24 mouse cellular contexts compared by ENCODE assay signal in the genomic region with DNA sequence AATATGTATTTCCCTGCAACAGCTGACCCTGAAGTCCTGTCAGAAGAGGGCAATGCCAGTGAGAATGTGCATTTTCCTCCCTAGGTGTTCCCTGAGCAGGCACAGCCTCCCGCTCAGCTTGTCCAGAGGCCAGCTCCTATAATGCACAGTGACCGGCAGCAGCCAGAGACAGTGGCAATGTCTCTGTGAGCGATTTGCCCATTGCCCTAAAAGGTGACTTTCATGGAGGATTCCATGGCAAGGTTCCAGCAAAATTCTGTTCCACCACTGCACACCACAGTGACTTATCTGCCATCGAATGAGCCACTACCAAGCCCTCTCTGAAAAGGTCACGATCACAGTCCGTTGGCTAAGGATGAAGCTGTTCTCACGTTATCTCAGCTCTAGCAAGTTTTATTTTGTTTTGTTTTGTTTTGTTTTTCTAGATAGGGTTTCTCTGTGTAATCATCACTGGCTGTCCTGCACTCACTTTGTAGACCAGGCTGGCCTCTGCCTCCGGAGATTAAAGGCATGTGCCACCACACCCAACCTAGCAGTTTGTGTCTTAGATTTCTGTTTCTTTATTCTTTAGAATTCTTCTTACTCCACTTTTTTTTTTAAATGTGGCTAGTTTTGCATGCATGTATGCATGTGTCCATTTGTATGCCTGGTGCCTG. TPM values are rescaled to one million over a fixed set of nuclear protein-coding genes. Genes with fewer than 3 reads are reported as not detected.
A peak's percentile ranks its signal among the peaks of the same experiment; 100 is the strongest.
DNase-seq lines count a peak whose midpoint lies in the region; ATAC-seq and TF ChIP-seq lines count a peak whose summit lies in the region.
"Had no signal": no experiment of that assay in that cellular context is flagged by ENCODE, and none has a peak within 500 bp of the region (broad histone marks: within the 10 kb centered on the region; RNA-seq: fewer than 3 reads in every experiment).

No protein-coding gene starts in this region.

- H3K4me3 ChIP-seq in kidney, embryonic 14.5 days (ENCODE audit: low read length): no peak overlapping the region
- no peak overlapping the region for H3K4me3 ChIP-seq in liver, embryonic 11.5 days (ENCODE audit: low read depth, low read length)
- no peak overlapping the region for H3K4me3 ChIP-seq in liver, postnatal 0 days (ENCODE audit: low read depth, low read length)
- H3K4me3 ChIP-seq: forebrain, embryonic 13.5 days; heart, embryonic 10.5 days; limb, embryonic 10.5 days; midbrain, embryonic 12.5 days; neural tube, embryonic 15.5 days had no signal

- no peaks in the 10 kb centered on the region for H3K36me3 ChIP-seq in kidney, embryonic 14.5 days (ENCODE audit: control insufficient read depth, insufficient read depth, low read length)
- no peaks in the 10 kb centered on the region for H3K36me3 ChIP-seq in liver, embryonic 11.5 days (ENCODE audit: control insufficient read depth, insufficient read depth, low read length)
- no peaks in the 10 kb centered on the region for H3K36me3 ChIP-seq in liver, postnatal 0 days (replicated peaks; ENCODE audit: insufficient read depth, low read length)
- H3K36me3 ChIP-seq: heart, embryonic 10.5 days; limb, embryonic 10.5 days; midbrain, embryonic 12.5 days; neural tube, embryonic 15.5 days had no signal

- no peak for TF ChIP-seq CTCF in liver, postnatal 0 days (IDR thresholded peaks at IDR 0.05; ENCODE audit: low read depth)

- no peak overlapping the region for H3K9ac ChIP-seq in kidney, embryonic 14.5 days (ENCODE audit: low read depth, low read length)
- H3K9ac ChIP-seq in liver, embryonic 11.5 days (ENCODE audit: low read depth, low read length): no peak overlapping the region
- no peak overlapping the region for H3K9ac ChIP-seq in liver, postnatal 0 days (replicated peaks)
- H3K9ac ChIP-seq: forebrain, embryonic 13.5 days; midbrain, embryonic 12.5 days; neural tube, embryonic 15.5 days had no signal

- no peak overlapping the region for H3K4me2 ChIP-seq in kidney, embryonic 14.5 days (replicated peaks; ENCODE audit: low read depth, low read length)
- no peak overlapping the region for H3K4me2 ChIP-seq in liver, embryonic 11.5 days
- no peak overlapping the region for H3K4me2 ChIP-seq in liver, postnatal 0 days (ENCODE audit: low read depth, low read length)
- H3K4me2 ChIP-seq: forebrain, embryonic 13.5 days; midbrain, embryonic 12.5 days; neural tube, embryonic 15.5 days had no signal

- DNase-seq in adrenal gland, adult (ENCODE audit: inconsistent age in 2 of 2, low spot score in 1 of 2): peak; percentile 11 to 67
- DNase-seq in adrenal gland, postnatal 4 days (ENCODE audit: low spot score in 2 of 2): no peak
- DNase-seq in kidney, adult 11 months: peak; percentile 21
- DNase-seq in liver, embryonic 11.5 days (ENCODE audit: low spot score): no peak
- no peak for DNase-seq in liver, postnatal 0 days
- DNase-seq in thymus, postnatal 36 days: no peak
- DNase-seq in left cerebral cortex, adult 9 months (ENCODE audit: low spot score in 2 of 2): no peak
- DNase-seq: cerebellum, adult 8-10 months; cerebellum, postnatal 36 days; layer of hippocampus, adult 9-11 months; lung, adult 18-20 months; lung, postnatal 10 days; right cerebral cortex, adult 18-20 months; thymus, adult 18-20 months; thymus, postnatal 4 days had no signal

- no peak for ATAC-seq in kidney, embryonic 14.5 days (ENCODE audit: low FRiP score, low TSS enrichment)
- peak; percentile 57 for ATAC-seq in liver, embryonic 11.5 days (replicated peaks; ENCODE audit: low FRiP score)
- no peak for ATAC-seq in liver, postnatal 0 days
- ATAC-seq: activated CD4-positive, CD25-positive, alpha-beta regulatory T cell, adult 4 months; forebrain, embryonic 13.5 days; hindbrain, postnatal 0 days; intestine, embryonic 16.5 days had no signal

- H3K9me3 ChIP-seq in kidney, embryonic 14.5 days (ENCODE audit: control insufficient read depth, low read length): no peaks in the 10 kb centered on the region
- no peaks in the 10 kb centered on the region for H3K9me3 ChIP-seq in liver, embryonic 11.5 days (ENCODE audit: control insufficient read depth, low read length)
- H3K9me3 ChIP-seq in liver, postnatal 0 days (ENCODE audit: low read length): no peaks in the 10 kb centered on the region
- H3K9me3 ChIP-seq: forebrain, embryonic 13.5 days; heart, embryonic 10.5 days; limb, embryonic 10.5 days; midbrain, embryonic 12.5 days; neural tube, embryonic 15.5 days had no signal

- no peaks in the 10 kb centered on the region for H3K4me1 ChIP-seq in kidney, embryonic 14.5 days (ENCODE audit: control insufficient read depth, insufficient read depth, low read length)
- peaks cover 6% of the 10 kb centered on the region for H3K4me1 ChIP-seq in liver, embryonic 11.5 days (replicated peaks; ENCODE audit: control insufficient read depth, insufficient read depth, low read length)
- H3K4me1 ChIP-seq in liver, postnatal 0 days (ENCODE audit: insufficient read depth): no peaks in the 10 kb centered on the region
- H3K4me1 ChIP-seq: forebrain, embryonic 13.5 days; heart, embryonic 10.5 days; limb, embryonic 10.5 days; midbrain, embryonic 12.5 days; neural tube, embryonic 15.5 days had no signal

- H3K27ac ChIP-seq in kidney, embryonic 14.5 days (ENCODE audit: low read depth, low read length): no peak overlapping the region
- no peak overlapping the region for H3K27ac ChIP-seq in liver, embryonic 11.5 days (ENCODE audit: low read depth, low read length)
- no peak overlapping the region for H3K27ac ChIP-seq in liver, postnatal 0 days (ENCODE audit: low read depth)
- H3K27ac ChIP-seq: forebrain, embryonic 13.5 days; heart, embryonic 10.5 days; hindbrain, postnatal 0 days; limb, embryonic 10.5 days; midbrain, embryonic 12.5 days; neural tube, embryonic 15.5 days had no signal

- no peak for TF ChIP-seq EP300 in liver, postnatal 0 days (IDR thresholded peaks at IDR 0.05; ENCODE audit: low read depth)

- 57% methylated on average over 8 of the region's 8 CpGs for WGBS in kidney, embryonic 14.5 days
- WGBS in liver, embryonic 11.5 days: 73% methylated on average over 8 of the region's 8 CpGs
- WGBS in liver, postnatal 0 days (ENCODE audit: insufficient replicate concordance): 64% methylated on average over 8 of the region's 8 CpGs

- H3K27me3 ChIP-seq in kidney, embryonic 14.5 days (ENCODE audit: control insufficient read depth, insufficient read depth, low read length): no peaks in the 10 kb centered on the region
- no peaks in the 10 kb centered on the region for H3K27me3 ChIP-seq in liver, embryonic 11.5 days (replicated peaks; ENCODE audit: control insufficient read depth, insufficient read depth, low read length)
- H3K27me3 ChIP-seq in liver, postnatal 0 days (ENCODE audit: insufficient read depth, low read length): no peaks in the 10 kb centered on the region
- H3K27me3 ChIP-seq: forebrain, embryonic 13.5 days; midbrain, embryonic 12.5 days; neural tube, embryonic 15.5 days had no signal

RNA-seq across cellular contexts. Expression of a gene that starts 17.4 kb away (rescaled TPM):
- 10 to 100 TPM; 64.6 to 72.1 TPM for total RNA-seq in adrenal gland, postnatal 4 days (2021)
- 63.1 and 84.5 TPM in 2 replicates for polyA plus RNA-seq in kidney, embryonic 14.5 days (2014; fragmentation: Nextera tagmentation; extraction: Ambion mirVana)
- 39.0 and 39.9 TPM in 2 replicates for polyA plus RNA-seq in liver, embryonic 11.5 days (2014; fragmentation: Nextera tagmentation; extraction: Ambion mirVana)
- polyA plus RNA-seq in liver, postnatal 0 days (2015; fragmentation: Nextera tagmentation; extraction: Ambion mirVana): 4.0 and 5.2 TPM in 2 replicates

RNA-seq across cellular contexts. Expression of a gene that starts 55.6 kb away (rescaled TPM):
- 10 to 100 TPM; 12.9 to 13.8 TPM for total RNA-seq in adrenal gland, postnatal 4 days (2021)
- polyA plus RNA-seq in kidney, embryonic 14.5 days (2014; fragmentation: Nextera tagmentation; extraction: Ambion mirVana): 6.7 and 16.2 TPM in 2 replicates
- polyA plus RNA-seq in liver, embryonic 11.5 days (2014; fragmentation: Nextera tagmentation; extraction: Ambion mirVana): 8.7 and 11.7 TPM in 2 replicates
- polyA plus RNA-seq in liver, postnatal 0 days (2015; fragmentation: Nextera tagmentation; extraction: Ambion mirVana): 5.2 and 6.0 TPM in 2 replicates

Comparison
In these comparisons a context has a peak if more than half of its experiments do, and no peak if none do; other contexts are left out.
1. DNase-seq: peak in adrenal gland, adult (2 of 2) and kidney, adult 11 months (single experiment); none in adrenal gland, postnatal 4 days (0 of 2), liver, embryonic 11.5 days (single experiment), liver, postnatal 0 days (single experiment), thymus, postnatal 36 days (0 of 2) and left cerebral cortex, adult 9 months (0 of 2).